Mouse (Mus musculus): ENCODE data around the gene Nacad. TPM values are rescaled to one million over a fixed set of nuclear protein-coding genes. Genes with fewer than 3 reads are reported as not detected.
"Not testable (repeated sequence)": the region's sequence is repeated elsewhere in the genome, so short reads cannot be mapped to it uniquely, and the experiment has no call there.

The Nacad gene
- 103 and 110 TPM in 2 replicates for polyA plus RNA-seq (2015; fragmentation: Nextera tagmentation; extraction: Ambion mirVana)

DNA sequence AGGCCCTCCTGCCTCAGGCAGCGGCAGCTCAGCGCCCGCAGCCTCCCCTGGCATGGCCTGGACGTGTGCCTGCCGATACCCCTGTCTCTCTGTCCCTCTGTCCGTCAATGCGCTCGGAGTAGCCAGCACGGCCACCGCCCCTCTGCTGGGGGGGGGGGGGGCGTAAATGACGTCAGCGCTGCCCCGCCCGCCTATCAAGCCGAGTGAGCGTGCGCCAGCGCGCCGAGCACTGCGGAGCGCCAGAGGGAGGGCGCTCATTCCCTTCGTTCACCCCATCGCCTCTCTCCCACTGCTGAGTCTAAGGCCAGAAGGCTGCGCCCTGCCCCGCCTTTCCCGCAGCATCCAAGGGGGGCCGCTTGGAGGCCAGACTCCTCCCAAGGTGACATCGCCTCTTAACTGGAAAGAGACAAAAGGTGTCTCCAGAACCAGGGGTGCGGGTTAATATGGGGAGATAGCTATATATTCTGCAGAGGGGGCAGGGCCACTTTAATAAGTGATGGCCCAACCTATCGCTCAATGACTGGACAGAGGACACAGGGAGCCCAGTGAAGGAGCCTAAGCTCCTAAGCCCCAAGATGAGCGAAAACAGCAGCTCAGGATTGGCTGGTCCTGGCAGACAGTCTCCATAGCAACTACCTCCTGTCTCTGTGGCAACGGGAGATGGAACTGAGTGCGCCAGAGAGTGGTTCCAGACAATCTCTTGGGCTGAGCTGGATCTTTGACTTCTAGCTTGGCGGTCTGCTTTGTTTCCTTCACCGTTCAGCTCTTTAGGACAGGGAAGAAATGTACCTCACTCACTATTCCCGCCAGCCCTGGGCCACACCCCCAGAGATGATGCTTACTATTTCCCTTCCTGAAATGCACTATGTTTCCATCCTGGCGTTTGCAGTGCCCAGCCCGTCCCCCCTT is at the start of gene Nacad:
Nacad (minus strand) TSS at position 563 of the 909 bp plus-strand sequence.
- Histone ChIP-seq H3K27me3 (no peaks in the 10 kb centered on the region), H3K4me3 (peak within 1 kb of the TSS; percentile 71), H3K4me2 (peak within 1 kb of the TSS; percentile 98), H3K27ac (replicated peaks) (peak within 1 kb of the TSS; percentile 99), H3K9me3 (no peaks in the 10 kb centered on the region), H3K36me3 (peaks cover 30% of the 10 kb centered on the region), H3K4me1 (replicated peaks) (peaks cover 69% of the 10 kb centered on the region), H3K9ac (peak within 1 kb of the TSS; percentile 90)
- 2% methylated on average over 38 of the region's 41 CpGs for WGBS
- ATAC-seq (ENCODE audit: low read depth), result peak; percentile 92

GRCm38 (mm10) chr11:6654903-6655302 is 49.0 kb upstream of the Nacad start:
- Histone ChIP-seq H3K27ac (replicated peaks) (no peak overlapping the region), H3K9ac (no peak overlapping the region), H3K4me2 (no peak overlapping the region), H3K27me3 (peaks cover 6% of the 10 kb centered on the region), H3K9me3 (no peaks in the 10 kb centered on the region), H3K36me3 (no peaks in the 10 kb centered on the region), H3K4me1 (replicated peaks) (peaks cover 15% of the 10 kb centered on the region), H3K4me3 (no peak overlapping the region)
- WGBS, result 1% methylated on average over 2 of the region's 2 CpGs
- peak; percentile 57 for ATAC-seq (ENCODE audit: low read depth)

GRCm38 (mm10) chr11:6652978-6653377 is 47.1 kb upstream of the Nacad start:
- not testable (repeated sequence) for H3K4me3 ChIP-seq; H3K36me3 ChIP-seq; H3K4me1 ChIP-seq (replicated peaks); H3K27ac ChIP-seq (replicated peaks); H3K4me2 ChIP-seq; ATAC-seq (ENCODE audit: low read depth); H3K27me3 ChIP-seq; H3K9ac ChIP-seq; H3K9me3 ChIP-seq
- 82% methylated on average over 3 of the region's 3 CpGs for WGBS

DNA sequence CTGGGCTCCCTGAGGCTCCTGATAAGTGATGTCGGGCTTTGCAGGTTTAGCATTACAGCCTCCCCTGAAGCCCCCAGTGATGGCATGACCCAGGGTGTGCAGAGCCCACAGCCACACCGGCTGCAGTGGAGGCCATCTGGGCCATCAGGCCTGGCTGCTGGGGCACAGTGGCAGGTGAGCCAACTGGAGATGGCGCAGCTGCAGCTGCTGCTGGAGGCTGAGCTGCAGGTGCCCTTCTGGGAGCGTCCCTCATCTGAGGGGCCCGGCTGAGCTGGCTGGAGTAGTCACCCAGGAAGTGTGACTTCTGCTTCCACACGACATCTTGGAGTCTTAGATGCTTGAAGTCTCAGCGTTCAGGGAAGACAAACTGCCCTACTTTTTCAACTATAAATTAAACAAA is 44.7 kb upstream of the Nacad start:
- Histone ChIP-seq H3K27me3 (peaks cover 6% of the 10 kb centered on the region), H3K4me2 (no peak overlapping the region), H3K4me1 (replicated peaks) (no peaks in the 10 kb centered on the region), H3K27ac (replicated peaks) (no peak overlapping the region), H3K36me3 (no peaks in the 10 kb centered on the region), H3K4me3 (no peak overlapping the region), H3K9ac (no peak overlapping the region), H3K9me3 (no peaks in the 10 kb centered on the region)
- ATAC-seq (ENCODE audit: low read depth), result no peak
- 76% methylated on average over 7 of the region's 7 CpGs for WGBS

- Histone ChIP-seq H3K9ac (no peak overlapping the region), H3K36me3 (no peaks in the 10 kb centered on the region), H3K27ac (replicated peaks) (no peak overlapping the region), H3K4me3 (no peak overlapping the region), H3K27me3 (no peaks in the 10 kb centered on the region), H3K9me3 (no peaks in the 10 kb centered on the region), H3K4me1 (replicated peaks) (no peaks in the 10 kb centered on the region), H3K4me2 (no peak overlapping the region)
- 60% methylated on average over 9 of the region's 9 CpGs for WGBS
- no peak for ATAC-seq (ENCODE audit: low read depth)
Observed at GRCm38 (mm10) chr11:6647831-6648724, 42.2 kb upstream of the Nacad start.

DNA sequence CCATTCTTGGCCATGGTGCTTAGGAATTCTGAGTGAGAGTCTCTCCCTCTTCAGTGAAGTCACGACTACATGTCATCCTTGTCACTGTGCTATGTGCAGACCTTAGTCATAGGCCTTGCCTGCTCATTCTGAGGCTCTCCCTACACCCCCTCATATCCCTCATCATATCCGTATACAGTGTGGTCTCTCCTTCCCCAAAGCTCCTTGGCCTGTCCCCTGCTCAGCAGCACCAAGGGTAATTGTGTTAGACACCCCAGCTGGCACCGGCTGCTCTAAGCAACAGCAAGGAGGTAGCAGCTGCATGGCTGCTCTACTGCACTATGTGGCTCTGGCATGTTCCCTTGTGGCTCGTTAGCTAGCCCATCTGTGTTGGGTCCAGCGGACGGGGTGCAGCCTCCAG is 38.7 kb upstream of the Nacad start:
- Histone ChIP-seq H3K27ac (replicated peaks) (no peak overlapping the region), H3K4me2 (no peak overlapping the region), H3K36me3 (no peaks in the 10 kb centered on the region), H3K9ac (no peak overlapping the region), H3K4me3 (no peak overlapping the region), H3K9me3 (no peaks in the 10 kb centered on the region), H3K27me3 (no peaks in the 10 kb centered on the region), H3K4me1 (replicated peaks) (no peaks in the 10 kb centered on the region)
- no peak; the same call in 1 of the 2 replicates for ATAC-seq (ENCODE audit: low read depth)
- 69% methylated on average over 6 of the region's 6 CpGs for WGBS

GRCm38 (mm10) chr11:6639072-6639471 is 33.2 kb upstream of the Nacad start:
- Histone ChIP-seq H3K27me3 (no peaks in the 10 kb centered on the region), H3K4me3 (no peak overlapping the region), H3K9me3 (no peaks in the 10 kb centered on the region), H3K9ac (no peak overlapping the region), H3K4me2 (no peak overlapping the region), H3K27ac (replicated peaks) (no peak overlapping the region), H3K36me3 (no peaks in the 10 kb centered on the region), H3K4me1 (replicated peaks) (no peaks in the 10 kb centered on the region)
- no peak for ATAC-seq (ENCODE audit: low read depth)
- 75% methylated on average over 6 of the region's 6 CpGs for WGBS

DNA sequence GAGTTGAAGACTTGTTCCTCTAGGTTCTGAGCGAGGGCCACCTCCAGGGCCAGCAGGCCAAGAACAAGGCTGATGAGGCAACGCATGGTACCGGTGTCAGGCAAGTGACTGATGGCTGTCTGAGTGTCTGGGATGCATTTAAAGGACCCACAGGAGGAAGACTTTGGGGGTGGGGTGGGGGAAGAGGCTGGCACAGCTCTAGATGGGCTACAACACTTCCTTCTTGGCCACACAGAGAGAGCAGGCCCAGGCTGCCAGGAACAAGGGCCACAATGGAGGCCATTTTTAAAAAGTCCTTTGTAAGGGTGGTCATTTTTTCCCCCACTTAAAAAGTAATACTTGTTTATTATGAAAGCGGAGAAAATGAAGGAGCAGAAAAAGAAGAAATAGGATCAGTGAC is 32.7 kb upstream of the Nacad start, which contains the start of gene Wap:
Wap (minus strand) TSS at position 101 of the 400 bp plus-strand sequence.
- Histone ChIP-seq H3K27me3 (no peaks in the 10 kb centered on the region), H3K4me3 (no peak within 1 kb of the TSS), H3K36me3 (no peaks in the 10 kb centered on the region), H3K9me3 (no peaks in the 10 kb centered on the region), H3K4me1 (replicated peaks) (no peaks in the 10 kb centered on the region), H3K4me2 (no peak within 1 kb of the TSS), H3K27ac (replicated peaks) (no peak within 1 kb of the TSS), H3K9ac (no peak within 1 kb of the TSS)
- ATAC-seq (ENCODE audit: low read depth), result no peak
- WGBS, result 89% methylated on average over 4 of the region's 4 CpGs

- no peaks in the 10 kb centered on the region for H3K9me3 ChIP-seq
- WGBS, result 70% methylated on average over 8 of the region's 8 CpGs
- no peaks in the 10 kb centered on the region for H3K36me3 ChIP-seq
- H3K4me1 ChIP-seq (replicated peaks), result no peaks in the 10 kb centered on the region
- no peak overlapping the region for H3K4me3 ChIP-seq
- H3K27me3 ChIP-seq, result no peaks in the 10 kb centered on the region
- no peak overlapping the region for H3K27ac ChIP-seq (replicated peaks)
- no peak overlapping the region for H3K9ac ChIP-seq
- ATAC-seq (ENCODE audit: low read depth), result no peak
- H3K4me2 ChIP-seq, result no peak overlapping the region
Observed at GRCm38 (mm10) chr11:6636150-6636549, 30.3 kb upstream of the Nacad start.

DNA sequence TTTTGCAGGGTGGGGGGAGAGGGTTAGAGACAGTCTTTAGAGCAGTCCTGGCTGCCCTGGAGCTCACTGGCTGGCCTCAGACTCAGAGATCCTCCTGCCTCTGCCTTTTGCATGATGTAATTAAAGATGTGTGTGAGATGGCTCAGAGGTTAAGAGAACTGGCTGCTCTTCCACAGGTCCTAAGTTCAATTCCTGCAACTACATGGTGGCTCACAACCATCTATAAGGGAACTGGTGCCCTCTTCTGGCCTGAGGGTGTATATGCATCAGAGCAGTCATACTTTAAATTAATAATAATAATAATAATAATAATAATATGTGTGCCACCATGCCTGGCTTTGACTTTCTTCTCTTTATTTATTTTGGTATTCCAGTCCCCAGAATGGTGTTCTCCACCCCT is 23.8 kb upstream of the Nacad start:
- H3K4me2 ChIP-seq, result no peak overlapping the region
- H3K36me3 ChIP-seq, result no peaks in the 10 kb centered on the region
- no peaks in the 10 kb centered on the region for H3K9me3 ChIP-seq
- no peaks in the 10 kb centered on the region for H3K27me3 ChIP-seq
- peaks cover 14% of the 10 kb centered on the region for H3K4me1 ChIP-seq (replicated peaks)
- no peak for ATAC-seq (ENCODE audit: low read depth)
- no peak overlapping the region for H3K4me3 ChIP-seq
- no peak overlapping the region for H3K27ac ChIP-seq (replicated peaks)
- H3K9ac ChIP-seq, result no peak overlapping the region

GRCm38 (mm10) chr11:6628568-6628967 is 22.7 kb upstream of the Nacad start:
- H3K9ac ChIP-seq, result no peak overlapping the region
- H3K4me1 ChIP-seq (replicated peaks), result peaks cover 25% of the 10 kb centered on the region
- no peaks in the 10 kb centered on the region for H3K9me3 ChIP-seq
- WGBS, result 21% methylated on average over 4 of the region's 4 CpGs
- no peak overlapping the region for H3K27ac ChIP-seq (replicated peaks)
- H3K4me3 ChIP-seq, result no peak overlapping the region
- no peak for ATAC-seq (ENCODE audit: low read depth)
- H3K27me3 ChIP-seq, result no peaks in the 10 kb centered on the region
- peaks cover 10% of the 10 kb centered on the region for H3K36me3 ChIP-seq
- no peak overlapping the region for H3K4me2 ChIP-seq

- Histone ChIP-seq H3K4me3 (no peak overlapping the region), H3K4me1 (replicated peaks) (peaks cover 33% of the 10 kb centered on the region), H3K4me2 (no peak overlapping the region), H3K27me3 (no peaks in the 10 kb centered on the region), H3K9ac (no peak overlapping the region), H3K9me3 (no peaks in the 10 kb centered on the region), H3K27ac (replicated peaks) (no peak overlapping the region), H3K36me3 (peaks cover 18% of the 10 kb centered on the region)
- 92% methylated on average over 4 of the region's 4 CpGs for WGBS
- ATAC-seq (ENCODE audit: low read depth), result no peak
Observed at GRCm38 (mm10) chr11:6627731-6628130, 21.9 kb upstream of the Nacad start.
